Mouse (Mus musculus) fibroblast of lung, adult 2 months (primary cell): Measurements from ENCODE around the gene Gm2431.

Experiments used
- DNase-seq: peaks from one replicate; pipeline ENCODE4 v3.0.0-alpha.2; 2011; ENCODE audit warnings: low read depth

The Gm2431 gene

DNA sequence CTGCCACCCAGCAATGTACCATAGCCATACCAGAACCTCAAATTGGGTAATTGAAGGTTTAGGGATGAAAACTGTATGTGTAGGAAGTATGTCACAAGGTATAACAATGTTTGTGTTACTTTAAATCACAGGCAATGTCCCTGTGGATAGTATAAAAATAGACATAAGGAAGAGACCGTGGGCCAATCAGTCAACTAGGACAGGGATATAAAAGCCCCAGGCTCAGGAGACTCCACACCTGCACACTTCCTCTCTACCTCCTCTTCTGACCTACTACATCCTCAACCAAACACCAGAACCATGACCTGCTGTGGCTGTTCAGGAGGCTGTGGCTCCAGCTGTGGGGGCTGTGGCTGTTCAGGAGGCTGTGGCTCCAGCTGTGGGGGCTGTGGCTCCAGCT is 46.6 kb downstream of the Gm2431 start, which contains the start of gene Gm7579:
Gene Gm7579, plus strand, starts transcription at position 301 of the 400 bp plus-strand sequence.
- DNase-seq = no peak
